Mouse (Mus musculus): ENCODE measurements around the gene Ecpas.

DNA sequence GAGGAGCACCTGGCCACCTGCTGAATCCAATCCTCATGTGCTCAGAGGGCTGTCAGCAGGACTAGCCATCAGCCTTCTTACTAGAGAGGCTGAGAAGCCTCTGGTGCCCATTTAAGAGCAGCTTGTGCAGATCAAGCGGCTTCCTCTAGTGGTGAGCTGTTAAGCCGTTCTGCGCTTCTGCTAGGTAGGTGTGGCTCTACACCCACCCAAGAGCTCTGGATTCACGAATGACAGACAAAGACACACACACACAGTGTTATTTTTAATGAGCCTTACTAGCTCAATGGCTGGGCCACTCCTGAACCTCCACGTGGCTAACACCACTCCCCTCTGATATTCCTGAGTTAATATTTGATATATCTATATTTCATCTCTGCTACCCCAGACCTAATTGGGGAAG lies 13.1 kb upstream of the Ecpas start:
- TF ChIP-seq POLR2A (IDR thresholded peaks at IDR 0.05; ENCODE audit: extremely low read depth, insufficient read depth, low read length) (no peak), CTCF (IDR thresholded peaks at IDR 0.05; ENCODE audit: extremely low read depth, insufficient read depth, low read length) (no peak)
